Comparison of ENCODE assay signal across 19 mouse cellular contexts in genomic region chr4:87865041-87865440, GRCm38 (mm10).
DNase-seq lines count a peak whose midpoint lies in the region; ATAC-seq and TF ChIP-seq lines count a peak whose summit lies in the region.
"Had no signal": no experiment of that assay in that cellular context is flagged by ENCODE, and none has a peak within 500 bp of the region (broad histone marks: within the 10 kb centered on the region; RNA-seq: fewer than 3 reads in every experiment).

No protein-coding gene starts in this region.

- H3K27ac ChIP-seq in intestine, postnatal 0 days (ENCODE audit: low read depth, low read length): no peak overlapping the region
- H3K27ac ChIP-seq in intestine, embryonic 15.5 days: no peak overlapping the region
- no peak overlapping the region for H3K27ac ChIP-seq in kidney, postnatal 0 days
- H3K27ac ChIP-seq in neural tube, embryonic 14.5 days (ENCODE audit: low read depth, low read length): no peak overlapping the region
- H3K27ac ChIP-seq: embryonic facial prominence, embryonic 10.5 days; forebrain, embryonic 13.5 days; heart, adult 2 months; heart, embryonic 15.5 days had no signal

- 28% methylated on average over 3 of the region's 3 CpGs for WGBS in intestine, postnatal 0 days
- WGBS in intestine, embryonic 15.5 days: 40% methylated on average over 3 of the region's 3 CpGs
- 24% methylated on average over 3 of the region's 3 CpGs for WGBS in kidney, postnatal 0 days
- 15% methylated on average over 3 of the region's 3 CpGs for WGBS in neural tube, embryonic 14.5 days

- H3K36me3 ChIP-seq in intestine, postnatal 0 days (ENCODE audit: control insufficient read depth, insufficient read depth): no peaks in the 10 kb centered on the region
- no peaks in the 10 kb centered on the region for H3K36me3 ChIP-seq in intestine, embryonic 15.5 days
- no peaks in the 10 kb centered on the region for H3K36me3 ChIP-seq in kidney, postnatal 0 days (ENCODE audit: insufficient read depth, low read length)
- H3K36me3 ChIP-seq in neural tube, embryonic 14.5 days (ENCODE audit: control insufficient read depth, insufficient read depth, low read length): no peaks in the 10 kb centered on the region
- H3K36me3 ChIP-seq: heart, embryonic 15.5 days had no signal

- TF ChIP-seq CTCF in intestine, postnatal 0 days (IDR thresholded peaks at IDR 0.05; ENCODE audit: low read depth): no peak
- TF ChIP-seq CTCF in kidney, postnatal 0 days (IDR thresholded peaks at IDR 0.05; ENCODE audit: low read depth): no peak

- 0 out of 2 replicates have a peak overlapping the region, but pooled peaks have one; percentile 9 for H3K4me2 ChIP-seq in intestine, postnatal 0 days (replicated peaks; ENCODE audit: low read depth)
- no peak overlapping the region for H3K4me2 ChIP-seq in intestine, embryonic 15.5 days (replicated peaks)
- no peak overlapping the region for H3K4me2 ChIP-seq in kidney, postnatal 0 days (ENCODE audit: low read length)
- H3K4me2 ChIP-seq in neural tube, embryonic 14.5 days (ENCODE audit: low read depth, low read length): no peak overlapping the region
- H3K4me2 ChIP-seq: forebrain, embryonic 13.5 days; heart, embryonic 11.5 days; heart, embryonic 15.5 days had no signal

- no peak for ATAC-seq in intestine, postnatal 0 days
- no peak for ATAC-seq in intestine, embryonic 15.5 days
- no peak for ATAC-seq in kidney, postnatal 0 days (replicated peaks; ENCODE audit: low FRiP score, low read depth)
- ATAC-seq in neural tube, embryonic 14.5 days (ENCODE audit: low read depth): 0 out of 2 replicates have a peak, but pooled peaks have one; percentile 9
- ATAC-seq: activated CD4-positive, CD25-positive, alpha-beta regulatory T cell, adult 4 months; forebrain, embryonic 13.5 days; forebrain, postnatal 0 days had no signal

- H3K9me3 ChIP-seq in intestine, postnatal 0 days (ENCODE audit: control insufficient read depth): no peaks in the 10 kb centered on the region
- no peaks in the 10 kb centered on the region for H3K9me3 ChIP-seq in intestine, embryonic 15.5 days
- no peaks in the 10 kb centered on the region for H3K9me3 ChIP-seq in kidney, postnatal 0 days (replicated peaks; ENCODE audit: low read length)
- H3K9me3 ChIP-seq in neural tube, embryonic 14.5 days (ENCODE audit: control insufficient read depth, low read length): no peaks in the 10 kb centered on the region
- H3K9me3 ChIP-seq: embryonic facial prominence, embryonic 10.5 days; forebrain, embryonic 13.5 days; heart, embryonic 15.5 days had no signal

- peaks cover 9% of the 10 kb centered on the region; the same call in 1 of the 2 replicates for H3K4me1 ChIP-seq in intestine, postnatal 0 days (replicated peaks; ENCODE audit: control insufficient read depth, insufficient read depth, low read length)
- peaks cover 11% of the 10 kb centered on the region for H3K4me1 ChIP-seq in intestine, embryonic 15.5 days (replicated peaks)
- peaks cover 10% of the 10 kb centered on the region; the same call in 1 of the 2 replicates for H3K4me1 ChIP-seq in kidney, postnatal 0 days (replicated peaks; ENCODE audit: insufficient read depth, low read length)
- peaks cover 10% of the 10 kb centered on the region; the same call in 1 of the 2 replicates for H3K4me1 ChIP-seq in neural tube, embryonic 14.5 days (ENCODE audit: control insufficient read depth, insufficient read depth, low read length)
- H3K4me1 ChIP-seq: heart, embryonic 15.5 days had no signal

- no peaks in the 10 kb centered on the region for H3K27me3 ChIP-seq in intestine, postnatal 0 days (replicated peaks; ENCODE audit: control insufficient read depth, insufficient read depth, low read length)
- H3K27me3 ChIP-seq in intestine, embryonic 15.5 days (replicated peaks): no peaks in the 10 kb centered on the region
- no peaks in the 10 kb centered on the region for H3K27me3 ChIP-seq in kidney, postnatal 0 days (ENCODE audit: insufficient read depth, low read length)
- no peaks in the 10 kb centered on the region for H3K27me3 ChIP-seq in neural tube, embryonic 14.5 days (ENCODE audit: control insufficient read depth, insufficient read depth, low read length)
- H3K27me3 ChIP-seq: forebrain, embryonic 13.5 days; heart, embryonic 15.5 days had no signal

- no peak overlapping the region for H3K9ac ChIP-seq in intestine, postnatal 0 days (ENCODE audit: low read depth, low read length)
- no peak overlapping the region for H3K9ac ChIP-seq in intestine, embryonic 15.5 days
- no peak overlapping the region for H3K9ac ChIP-seq in kidney, postnatal 0 days (ENCODE audit: low read depth, low read length)
- no peak overlapping the region for H3K9ac ChIP-seq in neural tube, embryonic 14.5 days (replicated peaks; ENCODE audit: low read depth, low read length)
- H3K9ac ChIP-seq: forebrain, embryonic 13.5 days; forebrain, postnatal 0 days; heart, embryonic 15.5 days had no signal

- H3K4me3 ChIP-seq in intestine, postnatal 0 days (ENCODE audit: low read depth, low read length): no peak overlapping the region
- no peak overlapping the region for H3K4me3 ChIP-seq in intestine, embryonic 15.5 days (replicated peaks)
- H3K4me3 ChIP-seq in kidney, postnatal 0 days (replicated peaks; ENCODE audit: low read depth, low read length): no peak overlapping the region
- H3K4me3 ChIP-seq in neural tube, embryonic 14.5 days (ENCODE audit: low read depth, low read length): no peak overlapping the region
- H3K4me3 ChIP-seq: embryonic facial prominence, embryonic 10.5 days; forebrain, embryonic 13.5 days; heart, adult 2 months; heart, embryonic 15.5 days had no signal

- DNase-seq in kidney, postnatal 0 days (ENCODE audit: low spot score): peak; percentile 72
- no peak for DNase-seq in kidney, adult 11 months
- DNase-seq in neural tube, embryonic 10.5 days (ENCODE audit: extremely low spot score, low spot score): no peak
- DNase-seq in natural killer cell, adult 2 months (ENCODE audit: low spot score in 2 of 2): no peak
- DNase-seq: adrenal gland, postnatal 14 days; cerebellum, adult 18-20 months; cerebellum, adult 9-11 months; forebrain, postnatal 0 days; gastrocnemius, postnatal 14 days; heart, adult 2 months; heart, postnatal 14 days had no signal
